Mouse (Mus musculus): ENCODE results near the gene Hsd17b2.

DNA sequence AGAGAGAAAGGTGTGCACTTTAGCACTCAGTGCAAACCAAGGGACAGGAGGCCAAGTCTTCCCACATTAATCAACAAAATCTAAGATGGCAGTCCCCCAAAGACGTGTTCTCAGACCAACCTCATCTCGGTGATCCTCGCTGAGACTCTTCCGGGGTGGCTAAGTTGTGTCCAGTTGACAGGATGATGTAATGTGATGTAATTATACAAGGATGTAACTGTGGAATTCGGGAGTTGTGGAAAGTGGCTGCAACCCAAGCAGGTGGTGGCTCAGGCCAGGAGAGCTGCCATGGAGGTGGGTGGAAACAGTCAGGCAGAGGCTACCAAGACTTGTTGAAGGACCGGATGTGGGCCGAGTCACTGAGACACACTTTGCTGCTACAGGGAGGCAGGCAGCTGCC, 13.8 kb upstream of the Hsd17b2 start:
- no peak for TF ChIP-seq CTCF (IDR thresholded peaks at IDR 0.05; ENCODE audit: insufficient read depth, low read length)
- no peak for TF ChIP-seq POLR2A (IDR thresholded peaks at IDR 0.05; ENCODE audit: borderline replicate concordance, extremely low read depth, low read depth, low read length)
